Mouse (Mus musculus) liver, adult 2 months (tissue): ENCODE data around the gene Pa2g4. TPM values are rescaled to one million over a fixed set of nuclear protein-coding genes. Genes with fewer than 3 reads are reported as not detected.

Experiments used
- DNase-seq: peaks from one replicate; pipeline ENCODE4 v3.0.0-alpha.2; 2011; ENCODE audit warnings: low read depth, low spot score; ENCODE audit errors: extremely low read depth
- H3K27ac ChIP-seq: fragments of 200-500 bp; replicated peaks from 2 replicates; pipeline ENCODE4 v1.5.1; 2012; ENCODE audit warnings: low read depth, mild to moderate bottlenecking, control low read depth, inconsistent platforms, low read length; ENCODE audit not compliant: insufficient read depth
- H3K27me3 ChIP-seq: fragments of 200-500 bp; 2 replicates; pipeline ENCODE4 v1.6.1; 2012; ENCODE audit warnings: mild to moderate bottlenecking, moderate library complexity, low read length, inconsistent platforms; ENCODE audit not compliant: control insufficient read depth, insufficient read depth
- H3K36me3 ChIP-seq: fragments of 200-500 bp; 2 replicates; pipeline ENCODE4 v1.6.1; 2012; ENCODE audit warnings: low read length, inconsistent platforms; ENCODE audit not compliant: control insufficient read depth, insufficient read depth
- H3K4me1 ChIP-seq: fragments of 200-500 bp; 2 replicates; pipeline ENCODE4 v1.6.1; 2011; ENCODE audit warnings: low read length; ENCODE audit not compliant: control insufficient read depth, insufficient read depth
- H3K4me3 ChIP-seq: fragments of 200-500 bp; 2 replicates; pipeline ENCODE4 v1.5.1; 2011; ENCODE audit warnings: low read depth, mild to moderate bottlenecking, control low read depth, low read length, moderate library complexity; ENCODE audit not compliant: insufficient read depth
- H3K79me2 ChIP-seq: fragments of 200-500 bp; 2 replicates; pipeline ENCODE4 v1.6.1; 2012; ENCODE audit warnings: inconsistent platforms, mild to moderate bottlenecking, low read length, moderate library complexity; ENCODE audit not compliant: control insufficient read depth, insufficient read depth
- H3K9ac ChIP-seq: fragments of 200-500 bp; 2 replicates; pipeline ENCODE4 v1.6.1; 2012; ENCODE audit warnings: low read depth, mild to moderate bottlenecking, control low read depth, inconsistent platforms, low read length
- CTCF ChIP-seq: fragments of 200-500 bp; IDR thresholded peaks from 2 replicates; pipeline ENCODE4 v1.5.1; 2011; ENCODE audit warnings: low read depth, low read length, control low read depth
- POLR2A ChIP-seq: fragments of 200-500 bp; IDR thresholded peaks from 2 replicates; pipeline ENCODE4 v1.6.1; 2011; ENCODE audit warnings: low read length, control low read depth; ENCODE audit not compliant: insufficient read depth; ENCODE audit errors: extremely low read depth
- WGBS: fragments of 180-500 bp; shearing (Covaris S2); methylation state at CpG from one replicate; pipeline ENCODE4 v1.1.7; 2018; 5-methylcytosine and 5-hydroxymethylcytosine counted together
- polyA plus RNA-seq: library from polyadenylated mRNA; depleted of rRNA; stranded (reverse); fragments of >200 nt; gene quantifications from 2 replicates; pipeline ENCODE4 v1.2.3, GENCODE M21; 2012
- total RNA-seq: library from RNA; depleted of rRNA; stranded (reverse); fragments of >200 nt; gene quantifications from 2 replicates; pipeline ENCODE4 v1.2.3, GENCODE M21; 2014

Gene Pa2g4
- total and polyA plus RNA-seq, 2 experiments = 17.6 to 24.7 TPM

GRCm38 (mm10) chr10:128524732-128525662 is 40.8 kb downstream of the Pa2g4 start:
- Histone ChIP-seq H3K27ac (no peak overlapping the region), H3K9ac (peak overlapping the region; percentile 73), H3K4me1 (no peaks in the 10 kb centered on the region; the same call in 1 of the 2 replicates), H3K4me3 (peak overlapping the region; percentile 62), H3K79me2 (no peaks in the 10 kb centered on the region), H3K36me3 (no peaks in the 10 kb centered on the region), H3K27me3 (no peaks in the 10 kb centered on the region)
- 6% methylated on average over 58 of the region's 58 CpGs for WGBS
- DNase-seq = no peak
- TF ChIP-seq CTCF = no peak
- TF ChIP-seq POLR2A = no peak

GRCm38 (mm10) chr10:128524111-128524731 is 41.6 kb downstream of the Pa2g4 start:
- DNase-seq = no peak
- 81% methylated on average over 11 of the region's 11 CpGs for WGBS
- Histone ChIP-seq H3K79me2 (no peaks in the 10 kb centered on the region), H3K4me1 (no peaks in the 10 kb centered on the region; the same call in 1 of the 2 replicates), H3K27ac (no peak overlapping the region), H3K36me3 (no peaks in the 10 kb centered on the region), H3K4me3 (peak overlapping the region; percentile 62), H3K27me3 (no peaks in the 10 kb centered on the region), H3K9ac (peak overlapping the region; percentile 73; the same call in 1 of the 2 replicates)
- no peak for TF ChIP-seq CTCF
- TF ChIP-seq POLR2A = no peak

- 90% methylated on average over 6 of the region's 6 CpGs for WGBS
- H3K36me3 ChIP-seq = no peaks in the 10 kb centered on the region; the same call in 1 of the 2 replicates
- TF ChIP-seq CTCF (no peak), POLR2A (no peak)
Observed at GRCm38 (mm10) chr10:128522351-128522750, 43.4 kb downstream of the Pa2g4 start.

GRCm38 (mm10) chr10:128520591-128520990 is 45.2 kb downstream of the Pa2g4 start:
- H3K4me3 ChIP-seq = no peak overlapping the region
- H3K36me3 ChIP-seq = no peaks in the 10 kb centered on the region; the same call in 1 of the 2 replicates

More at GRCm38 (mm10) chr10:128522351-128522750, 43.4 kb downstream of the Pa2g4 start:
- H3K9ac ChIP-seq = no peak overlapping the region
- H3K79me2 ChIP-seq = no peaks in the 10 kb centered on the region
- no peaks in the 10 kb centered on the region; the same call in 1 of the 2 replicates for H3K4me1 ChIP-seq
- H3K27me3 ChIP-seq = no peaks in the 10 kb centered on the region
- no peak for DNase-seq
- H3K27ac ChIP-seq = no peak overlapping the region
- H3K4me3 ChIP-seq = no peak overlapping the region

GRCm38 (mm10) chr10:128518833-128519232 is 47.0 kb downstream of the Pa2g4 start:
- WGBS = 91% methylated on average over 7 of the region's 7 CpGs
- H3K27ac ChIP-seq = no peak overlapping the region
- H3K79me2 ChIP-seq = no peaks in the 10 kb centered on the region; the same call in 1 of the 2 replicates
- H3K27me3 ChIP-seq = no peaks in the 10 kb centered on the region
- TF ChIP-seq CTCF (peak; percentile 84), POLR2A (no peak)
- no peak overlapping the region for H3K9ac ChIP-seq
- H3K4me1 ChIP-seq = no peaks in the 10 kb centered on the region
- no peak for DNase-seq
- peaks cover 2% of the 10 kb centered on the region; the same call in 1 of the 2 replicates for H3K36me3 ChIP-seq
- H3K4me3 ChIP-seq = no peak overlapping the region

More at GRCm38 (mm10) chr10:128520591-128520990, 45.2 kb downstream of the Pa2g4 start:
- Histone ChIP-seq H3K9ac (no peak overlapping the region), H3K27me3 (no peaks in the 10 kb centered on the region), H3K79me2 (no peaks in the 10 kb centered on the region; the same call in 1 of the 2 replicates), H3K4me1 (no peaks in the 10 kb centered on the region; the same call in 1 of the 2 replicates), H3K27ac (no peak overlapping the region)
- TF ChIP-seq POLR2A (no peak), CTCF (no peak)
- DNase-seq = no peak
- WGBS = 91% methylated on average over 16 of the region's 16 CpGs
